Mouse (Mus musculus): ENCODE data around the gene Ccdc126. TPM values are rescaled to one million over a fixed set of nuclear protein-coding genes. Genes with fewer than 3 reads are reported as not detected.
"Not testable (repeated sequence)": the region's sequence is repeated elsewhere in the genome, so short reads cannot be mapped to it uniquely, and the experiment has no call there.

The Ccdc126 gene
- total and polyA plus RNA-seq, 3 experiments = 2.3 to 6.1 (median 2.8) TPM

DNA sequence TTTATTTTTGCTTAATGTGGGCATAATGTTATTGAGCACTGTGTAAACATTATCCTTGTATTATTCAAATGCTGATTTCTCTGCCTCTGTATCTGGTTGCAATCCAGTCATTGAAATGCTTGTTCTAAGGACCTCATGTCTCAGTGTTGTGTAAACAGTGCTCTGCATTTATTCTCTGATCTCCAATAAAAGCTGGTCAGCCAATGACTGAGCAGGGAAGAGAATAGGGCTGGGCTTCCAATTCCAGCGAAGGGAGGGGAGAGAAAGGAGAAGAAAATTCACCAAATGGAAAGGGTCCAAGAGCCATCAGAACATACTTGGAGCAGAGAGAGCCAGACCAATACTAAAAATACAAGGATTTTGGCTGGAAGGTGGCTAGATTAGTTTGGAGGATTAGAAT, 38.1 kb upstream of the Ccdc126 start:
- no peaks in the 10 kb centered on the region for H3K27me3 ChIP-seq (replicated peaks)
- H3K4me2 ChIP-seq (ENCODE audit: insufficient read depth, low read depth, poor library complexity, severe bottlenecking) = no peak overlapping the region
- no peak overlapping the region for H3K9ac ChIP-seq (ENCODE audit: insufficient read depth, low read depth)
- 0 out of 4 replicates have a peak, but pooled peaks cover 0 to 3% of the 10 kb centered on the region in 2 experiments for H3K4me1 ChIP-seq (ENCODE audit: control insufficient read depth in 1 of 2, insufficient read depth in 2 of 2)
- no peak for DNase-seq (ENCODE audit: extremely low read depth)
- no peaks in the 10 kb centered on the region for H3K36me3 ChIP-seq (replicated peaks in 1 of 2; ENCODE audit: control insufficient read depth in 1 of 2, insufficient read depth in 1 of 2, low read length in 1 of 2)
- H3K79me2 ChIP-seq (replicated peaks; ENCODE audit: control insufficient read depth, extremely low read depth, insufficient read depth, poor library complexity, severe bottlenecking) = no peaks in the 10 kb centered on the region
- TF ChIP-seq RCOR1 (conservative IDR thresholded peaks at IDR 0.05; ENCODE audit: low read depth, low read length) = no peak
- no peak for TF ChIP-seq NELFE (IDR thresholded peaks at IDR 0.05; ENCODE audit: low read depth, low read length)
- TF ChIP-seq CTCF (conservative IDR thresholded peaks at IDR 0.05 in 1 of 2, IDR thresholded peaks at IDR 0.05 in 1 of 2; ENCODE audit: low read depth in 2 of 2, low read length in 2 of 2) = no peak
- no peak for TF ChIP-seq KAT2A (IDR thresholded peaks at IDR 0.05; ENCODE audit: insufficient replicate concordance, low read length)
- TF ChIP-seq SIN3A (IDR thresholded peaks at IDR 0.05; ENCODE audit: low read length) = no peak
- no peak for TF ChIP-seq TCF12 (IDR thresholded peaks at IDR 0.05; ENCODE audit: low read depth, low read length)
- TF ChIP-seq GABPA (IDR thresholded peaks at IDR 0.05; ENCODE audit: insufficient replicate concordance, low read depth, low read length) = no peak
- TF ChIP-seq USF2 (conservative IDR thresholded peaks at IDR 0.05; ENCODE audit: low read depth, low read length) = no peak
- TF ChIP-seq HCFC1 (IDR thresholded peaks at IDR 0.05; ENCODE audit: low read depth, low read length) = no peak
- TF ChIP-seq TBP (conservative IDR thresholded peaks at IDR 0.05; ENCODE audit: low read depth, low read length) = no peak
- no peak for TF ChIP-seq PAX5 (IDR thresholded peaks at IDR 0.05; ENCODE audit: low read length)
- TF ChIP-seq CHD1 (IDR thresholded peaks at IDR 0.05; ENCODE audit: low read depth, low read length) = no peak
- no peak for TF ChIP-seq ELF1 (IDR thresholded peaks at IDR 0.05; ENCODE audit: low read depth, low read length)
- no peak overlapping the region for H3K27ac ChIP-seq (ENCODE audit: insufficient read depth, low read depth)
- dilution Hi-C loops (cut with MboI; ENCODE audit: extremely low pct_ligation_motif_present, extremely low pct_unique_long_range_greater_than_20kb, low sequenced_read_pairs) (no loop called here), in situ Hi-C loops (cut with MboI; ENCODE audit: low pct_ligation_motif_present, low pct_unique_long_range_greater_than_20kb, low sequenced_read_pairs) (no loop called here)
- no peak overlapping the region for H3K4me3 ChIP-seq (replicated peaks in 1 of 3; ENCODE audit: low read depth in 2 of 3, low read length in 2 of 3, poor library complexity in 1 of 3)
- peaks cover 11% of the 10 kb centered on the region for H3K9me3 ChIP-seq (replicated peaks; ENCODE audit: low read length)

GRCm38 (mm10) chr6:49282122-49282521, 37.0 kb upstream of the Ccdc126 start:
- no peak overlapping the region for H3K4me2 ChIP-seq (ENCODE audit: insufficient read depth, low read depth, poor library complexity, severe bottlenecking)
- no peaks in the 10 kb centered on the region for H3K79me2 ChIP-seq (replicated peaks; ENCODE audit: control insufficient read depth, extremely low read depth, insufficient read depth, poor library complexity, severe bottlenecking)
- H3K27me3 ChIP-seq (replicated peaks) = no peaks in the 10 kb centered on the region
- 0 out of 4 replicates have a peak, but pooled peaks cover 0 to 3% of the 10 kb centered on the region in 2 experiments for H3K4me1 ChIP-seq (ENCODE audit: control insufficient read depth in 1 of 2, insufficient read depth in 2 of 2)
- H3K36me3 ChIP-seq (replicated peaks in 1 of 2; ENCODE audit: control insufficient read depth in 1 of 2, insufficient read depth in 1 of 2, low read length in 1 of 2) = no peaks in the 10 kb centered on the region
- H3K27ac ChIP-seq (ENCODE audit: insufficient read depth, low read depth) = no peak overlapping the region
- in situ Hi-C loops (cut with MboI; ENCODE audit: low pct_ligation_motif_present, low pct_unique_long_range_greater_than_20kb, low sequenced_read_pairs) (no loop called here), dilution Hi-C loops (cut with MboI; ENCODE audit: extremely low pct_ligation_motif_present, extremely low pct_unique_long_range_greater_than_20kb, low sequenced_read_pairs) (no loop called here)
- H3K9ac ChIP-seq (ENCODE audit: insufficient read depth, low read depth) = no peak overlapping the region
- no peak for TF ChIP-seq E2F4 (IDR thresholded peaks at IDR 0.05; ENCODE audit: insufficient replicate concordance, low read depth, low read length)
- H3K9me3 ChIP-seq (replicated peaks; ENCODE audit: low read length) = peaks cover 9% of the 10 kb centered on the region
- DNase-seq (ENCODE audit: extremely low read depth) = no peak
- H3K4me3 ChIP-seq (replicated peaks in 1 of 3; ENCODE audit: low read depth in 2 of 3, low read length in 2 of 3, poor library complexity in 1 of 3) = no peak overlapping the region

GRCm38 (mm10) chr6:49298286-49298685, 20.8 kb upstream of the Ccdc126 start:
- no peaks in the 10 kb centered on the region for H3K79me2 ChIP-seq (replicated peaks; ENCODE audit: control insufficient read depth, extremely low read depth, insufficient read depth, poor library complexity, severe bottlenecking)
- no peaks in the 10 kb centered on the region for H3K36me3 ChIP-seq (replicated peaks in 1 of 2; ENCODE audit: control insufficient read depth in 1 of 2, insufficient read depth in 1 of 2, low read length in 1 of 2)
- TF ChIP-seq TBP (conservative IDR thresholded peaks at IDR 0.05; ENCODE audit: low read depth, low read length) = no peak
- no peak for TF ChIP-seq BHLHE40 (IDR thresholded peaks at IDR 0.05; ENCODE audit: low read depth, low read length)
- TF ChIP-seq ZMIZ1 (IDR thresholded peaks at IDR 0.05; ENCODE audit: low read depth, low read length) = no peak
- TF ChIP-seq RCOR1 (conservative IDR thresholded peaks at IDR 0.05; ENCODE audit: low read depth, low read length) = no peak
- no peak for TF ChIP-seq GABPA (IDR thresholded peaks at IDR 0.05; ENCODE audit: insufficient replicate concordance, low read depth, low read length)
- no peak for TF ChIP-seq CHD2 (IDR thresholded peaks at IDR 0.05; ENCODE audit: low read length)
- TF ChIP-seq POLR2AphosphoS2 (IDR thresholded peaks at IDR 0.05; ENCODE audit: low read depth, low read length) = no peak
- TF ChIP-seq E2F4 (IDR thresholded peaks at IDR 0.05; ENCODE audit: insufficient replicate concordance, low read depth, low read length) = no peak
- no peak for TF ChIP-seq EP300 (IDR thresholded peaks at IDR 0.05; ENCODE audit: low read length)
- H3K27ac ChIP-seq (ENCODE audit: insufficient read depth, low read depth) = no peak overlapping the region
- dilution Hi-C loops (cut with MboI; ENCODE audit: extremely low pct_ligation_motif_present, extremely low pct_unique_long_range_greater_than_20kb, low sequenced_read_pairs) = no loop called here
- H3K4me2 ChIP-seq (ENCODE audit: insufficient read depth, low read depth, poor library complexity, severe bottlenecking) = no peak overlapping the region
- H3K9ac ChIP-seq (ENCODE audit: insufficient read depth, low read depth) = no peak overlapping the region
- no peaks in the 10 kb centered on the region for H3K9me3 ChIP-seq (replicated peaks; ENCODE audit: low read length)
- DNase-seq (ENCODE audit: extremely low read depth) = no peak
- no peak overlapping the region for H3K4me3 ChIP-seq (replicated peaks in 1 of 3; ENCODE audit: low read depth in 2 of 3, low read length in 2 of 3, poor library complexity in 1 of 3)
- in situ Hi-C loops (cut with MboI; ENCODE audit: low pct_ligation_motif_present, low pct_unique_long_range_greater_than_20kb, low sequenced_read_pairs) = no loop called here
- H3K4me1 ChIP-seq (ENCODE audit: control insufficient read depth in 1 of 2, insufficient read depth in 2 of 2) = peaks cover under 1 to 10% of the 10 kb centered on the region in 2 experiments; a peak in 3 of 4 replicates
- no peaks in the 10 kb centered on the region for H3K27me3 ChIP-seq (replicated peaks)

- in situ Hi-C loops (cut with MboI; ENCODE audit: low pct_ligation_motif_present, low pct_unique_long_range_greater_than_20kb, low sequenced_read_pairs); H3K36me3 ChIP-seq (replicated peaks in 1 of 2; ENCODE audit: control insufficient read depth in 1 of 2, insufficient read depth in 1 of 2, low read length in 1 of 2); H3K9ac ChIP-seq (ENCODE audit: insufficient read depth, low read depth); H3K4me1 ChIP-seq (ENCODE audit: control insufficient read depth in 1 of 2, insufficient read depth in 2 of 2); DNase-seq (ENCODE audit: extremely low read depth); H3K79me2 ChIP-seq (replicated peaks; ENCODE audit: control insufficient read depth, extremely low read depth, insufficient read depth, poor library complexity, severe bottlenecking); H3K27ac ChIP-seq (ENCODE audit: insufficient read depth, low read depth); H3K9me3 ChIP-seq (replicated peaks; ENCODE audit: low read length); dilution Hi-C loops (cut with MboI; ENCODE audit: extremely low pct_ligation_motif_present, extremely low pct_unique_long_range_greater_than_20kb, low sequenced_read_pairs); H3K4me2 ChIP-seq (ENCODE audit: insufficient read depth, low read depth, poor library complexity, severe bottlenecking); H3K4me3 ChIP-seq (replicated peaks in 1 of 3; ENCODE audit: low read depth in 2 of 3, low read length in 2 of 3, poor library complexity in 1 of 3); H3K27me3 ChIP-seq (replicated peaks): not testable (repeated sequence)
Observed at GRCm38 (mm10) chr6:49314821-49315220, 4.3 kb upstream of the Ccdc126 start.

Data from CH12.LX (cell line).